Mouse (Mus musculus): ENCODE measurements at regions not wholly inside any gene's neighbourhood (a gene's known extent, or its start where the extent isn't known, plus 50 kb on each side); places are given as distances from the start of the nearest gene placed in this dataset.

DNA sequence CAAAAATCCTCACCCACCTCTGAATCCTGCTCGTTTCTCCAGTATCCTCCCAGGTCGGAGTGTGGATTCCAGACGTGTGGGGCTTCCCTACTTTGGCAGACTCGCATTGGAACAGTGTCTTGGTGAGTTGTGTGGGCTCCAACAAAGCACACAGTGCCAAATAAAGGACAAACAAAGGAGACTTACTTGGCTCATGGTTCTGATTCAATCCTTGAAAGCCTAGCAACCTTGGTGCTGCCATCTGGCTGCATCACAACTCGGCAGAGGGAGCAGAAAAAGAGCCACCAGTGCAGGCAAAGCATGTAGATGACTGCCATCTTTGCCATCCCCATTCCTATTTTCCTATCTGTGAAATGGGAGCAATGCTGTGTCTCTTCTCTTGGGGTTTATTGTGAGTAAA is 64.0 kb downstream of the Il9r start:
- Histone ChIP-seq H3K27ac (replicated peaks; ENCODE audit: low read depth, low read length) (no peak overlapping the region), H3K4me3 (replicated peaks; ENCODE audit: low read length) (no peak overlapping the region), H3K36me3 (ENCODE audit: control insufficient read depth, insufficient read depth, low read length) (no peaks in the 10 kb centered on the region), H3K4me1 (ENCODE audit: control insufficient read depth, insufficient read depth, low read length) (0 out of 2 replicates have a peak, but pooled peaks cover 5% of the 10 kb centered on the region), H3K27me3 (ENCODE audit: control insufficient read depth, insufficient read depth, low read length) (no peaks in the 10 kb centered on the region), H3K4me2 (replicated peaks; ENCODE audit: low read depth, low read length, severe bottlenecking) (no peak overlapping the region), H3K9ac (ENCODE audit: low read depth, low read length, severe bottlenecking) (no peak overlapping the region), H3K9me3 (ENCODE audit: control insufficient read depth, low read length) (no peaks in the 10 kb centered on the region)
- 77% methylated on average over 5 of the region's 5 CpGs for WGBS
- ATAC-seq (ENCODE audit: low FRiP score, low read depth) (no peak), DNase-seq (ENCODE audit: low spot score) (no peak)
- no peak for TF ChIP-seq POLR2A (IDR thresholded peaks at IDR 0.05; ENCODE audit: borderline replicate concordance, extremely low read depth, insufficient read depth, insufficient read length)

DNA sequence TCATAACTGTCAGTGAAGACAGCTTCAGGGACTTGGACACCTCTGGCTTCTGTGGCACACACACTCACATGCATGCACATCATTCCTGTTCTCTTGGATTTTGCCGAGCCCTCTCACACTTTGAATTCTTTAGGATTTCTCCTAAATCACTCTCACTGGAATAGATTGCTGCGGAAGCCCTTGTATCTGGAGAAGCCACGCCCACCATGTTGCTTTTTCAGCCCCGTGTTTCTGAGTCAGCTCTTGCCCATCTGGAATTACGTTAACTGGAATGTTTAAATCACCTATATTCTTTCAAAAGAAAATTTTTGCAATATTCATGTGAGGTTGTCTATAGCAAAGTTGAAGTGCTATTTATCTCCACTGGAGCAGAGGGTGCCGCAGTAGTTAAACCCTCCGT is 66.1 kb downstream of the Il9r start:
- H3K36me3 ChIP-seq (ENCODE audit: control insufficient read depth, insufficient read depth, low read length): no peaks in the 10 kb centered on the region
- DNase-seq (ENCODE audit: low spot score): no peak
- no peak overlapping the region for H3K4me3 ChIP-seq (replicated peaks; ENCODE audit: low read length)
- TF ChIP-seq POLR2A (IDR thresholded peaks at IDR 0.05; ENCODE audit: borderline replicate concordance, extremely low read depth, insufficient read depth, insufficient read length): no peak
- no peak for ATAC-seq (ENCODE audit: low FRiP score, low read depth)
- 58% methylated on average over 7 of the region's 7 CpGs for WGBS
- H3K27me3 ChIP-seq (ENCODE audit: control insufficient read depth, insufficient read depth, low read length): no peaks in the 10 kb centered on the region
- no peak overlapping the region for H3K9ac ChIP-seq (ENCODE audit: low read depth, low read length, severe bottlenecking)
- no peak overlapping the region for H3K27ac ChIP-seq (replicated peaks; ENCODE audit: low read depth, low read length)
- 0 out of 2 replicates have a peak, but pooled peaks cover 5% of the 10 kb centered on the region for H3K4me1 ChIP-seq (ENCODE audit: control insufficient read depth, insufficient read depth, low read length)
- no peak overlapping the region for H3K4me2 ChIP-seq (replicated peaks; ENCODE audit: low read depth, low read length, severe bottlenecking)
- H3K9me3 ChIP-seq (ENCODE audit: control insufficient read depth, low read length): no peaks in the 10 kb centered on the region

- H3K9ac ChIP-seq (ENCODE audit: low read depth, low read length, severe bottlenecking): no peak overlapping the region
- H3K27me3 ChIP-seq (ENCODE audit: control insufficient read depth, insufficient read depth, low read length): no peaks in the 10 kb centered on the region
- no peaks in the 10 kb centered on the region for H3K9me3 ChIP-seq (ENCODE audit: control insufficient read depth, low read length)
- H3K4me1 ChIP-seq (ENCODE audit: control insufficient read depth, insufficient read depth, low read length): no peaks in the 10 kb centered on the region
- WGBS: 44% methylated on average over 3 of the region's 3 CpGs
- no peak overlapping the region for H3K27ac ChIP-seq (replicated peaks; ENCODE audit: low read depth, low read length)
- ATAC-seq (ENCODE audit: low FRiP score, low read depth) (no peak), DNase-seq (ENCODE audit: low spot score) (no peak)
- no peaks in the 10 kb centered on the region for H3K36me3 ChIP-seq (ENCODE audit: control insufficient read depth, insufficient read depth, low read length)
- H3K4me3 ChIP-seq (replicated peaks; ENCODE audit: low read length): no peak overlapping the region
- TF ChIP-seq POLR2A (IDR thresholded peaks at IDR 0.05; ENCODE audit: borderline replicate concordance, extremely low read depth, insufficient read depth, insufficient read length): no peak
- H3K4me2 ChIP-seq (replicated peaks; ENCODE audit: low read depth, low read length, severe bottlenecking): no peak overlapping the region
Observed at GRCm38 (mm10) chr11:32132008-32132615, 68.0 kb downstream of the Il9r start.

DNA sequence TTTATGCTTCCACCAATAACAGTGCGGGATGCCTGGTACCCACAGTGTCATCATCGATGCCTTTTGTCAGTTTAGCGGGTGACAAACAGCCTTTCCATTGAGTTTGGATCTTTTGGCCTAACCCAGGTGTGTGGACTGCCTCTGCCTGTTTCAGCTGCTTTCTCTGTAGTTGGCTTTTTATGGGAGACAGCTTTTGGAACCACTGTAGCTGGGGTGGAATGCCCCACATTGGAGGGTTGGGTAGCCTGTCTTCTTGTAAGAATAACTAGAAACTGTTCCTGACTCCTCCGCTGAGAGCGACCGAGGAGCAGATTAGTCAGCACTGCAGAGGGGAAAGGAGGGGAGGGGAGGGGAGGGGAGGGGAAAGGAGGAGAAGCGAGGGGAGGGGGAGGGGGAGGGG is 71.5 kb downstream of the Il9r start:
- ATAC-seq (ENCODE audit: low FRiP score, low read depth): no peak
- no peak for DNase-seq (ENCODE audit: low spot score)
- no peak overlapping the region for H3K4me3 ChIP-seq (replicated peaks; ENCODE audit: low read length)
- TF ChIP-seq POLR2A (IDR thresholded peaks at IDR 0.05; ENCODE audit: borderline replicate concordance, extremely low read depth, insufficient read depth, insufficient read length): no peak
- H3K4me1 ChIP-seq (ENCODE audit: control insufficient read depth, insufficient read depth, low read length): no peaks in the 10 kb centered on the region
- no peak overlapping the region for H3K4me2 ChIP-seq (replicated peaks; ENCODE audit: low read depth, low read length, severe bottlenecking)
- 71% methylated on average over 7 of the region's 7 CpGs for WGBS
- H3K9ac ChIP-seq (ENCODE audit: low read depth, low read length, severe bottlenecking): no peak overlapping the region
- H3K27ac ChIP-seq (replicated peaks; ENCODE audit: low read depth, low read length): no peak overlapping the region
- H3K27me3 ChIP-seq (ENCODE audit: control insufficient read depth, insufficient read depth, low read length): no peaks in the 10 kb centered on the region
- H3K9me3 ChIP-seq (ENCODE audit: control insufficient read depth, low read length): no peaks in the 10 kb centered on the region
- no peaks in the 10 kb centered on the region for H3K36me3 ChIP-seq (ENCODE audit: control insufficient read depth, insufficient read depth, low read length)

DNA sequence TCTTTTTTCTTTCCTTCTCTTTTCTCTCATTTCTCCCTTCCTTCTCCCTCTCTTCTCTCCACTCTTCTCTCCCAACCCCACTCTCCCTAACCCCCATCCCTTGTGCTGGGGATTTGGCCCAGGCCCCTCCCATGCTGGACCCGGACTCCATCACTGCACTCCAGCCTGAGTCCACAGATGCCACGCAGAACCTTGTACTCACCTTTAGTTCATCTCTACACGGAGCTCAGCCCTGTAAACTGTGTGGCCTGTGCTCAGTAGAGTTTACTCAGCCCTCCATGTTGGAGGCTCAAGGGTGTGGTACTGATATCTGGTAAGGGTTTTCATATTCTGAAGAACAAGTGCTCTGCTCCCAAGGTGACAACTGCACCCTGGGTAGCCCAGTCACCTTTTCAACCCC is 72.1 kb downstream of the Il9r start:
- Histone ChIP-seq H3K9me3 (ENCODE audit: control insufficient read depth, low read length) (no peaks in the 10 kb centered on the region), H3K36me3 (ENCODE audit: control insufficient read depth, insufficient read depth, low read length) (no peaks in the 10 kb centered on the region), H3K4me1 (ENCODE audit: control insufficient read depth, insufficient read depth, low read length) (no peaks in the 10 kb centered on the region), H3K27me3 (ENCODE audit: control insufficient read depth, insufficient read depth, low read length) (no peaks in the 10 kb centered on the region), H3K4me3 (replicated peaks; ENCODE audit: low read length) (no peak overlapping the region), H3K4me2 (replicated peaks; ENCODE audit: low read depth, low read length, severe bottlenecking) (no peak overlapping the region), H3K9ac (ENCODE audit: low read depth, low read length, severe bottlenecking) (no peak overlapping the region), H3K27ac (replicated peaks; ENCODE audit: low read depth, low read length) (no peak overlapping the region)
- DNase-seq (ENCODE audit: low spot score) (no peak), ATAC-seq (ENCODE audit: low FRiP score, low read depth) (no peak)
- no peak for TF ChIP-seq POLR2A (IDR thresholded peaks at IDR 0.05; ENCODE audit: borderline replicate concordance, extremely low read depth, insufficient read depth, insufficient read length)
- WGBS: 74% methylated on average over 3 of the region's 3 CpGs

GRCm38 (mm10) chr11:32127401-32127817 is 72.7 kb downstream of the Il9r start:
- no peak overlapping the region for H3K4me2 ChIP-seq (replicated peaks; ENCODE audit: low read depth, low read length, severe bottlenecking)
- TF ChIP-seq POLR2A (IDR thresholded peaks at IDR 0.05; ENCODE audit: borderline replicate concordance, extremely low read depth, insufficient read depth, insufficient read length): no peak
- H3K9ac ChIP-seq (ENCODE audit: low read depth, low read length, severe bottlenecking): no peak overlapping the region
- H3K4me1 ChIP-seq (ENCODE audit: control insufficient read depth, insufficient read depth, low read length): no peaks in the 10 kb centered on the region
- H3K4me3 ChIP-seq (replicated peaks; ENCODE audit: low read length): no peak overlapping the region
- H3K27me3 ChIP-seq (ENCODE audit: control insufficient read depth, insufficient read depth, low read length): no peaks in the 10 kb centered on the region
- no peak overlapping the region for H3K27ac ChIP-seq (replicated peaks; ENCODE audit: low read depth, low read length)
- 63% methylated on average over 7 of the region's 7 CpGs for WGBS
- DNase-seq (ENCODE audit: low spot score) (no peak), ATAC-seq (ENCODE audit: low FRiP score, low read depth) (no peak)
- no peaks in the 10 kb centered on the region for H3K9me3 ChIP-seq (ENCODE audit: control insufficient read depth, low read length)
- H3K36me3 ChIP-seq (ENCODE audit: control insufficient read depth, insufficient read depth, low read length): no peaks in the 10 kb centered on the region
